Mouse (Mus musculus) MEL (cell line): ENCODE measurements at regions not wholly inside any gene's neighbourhood (a gene's known extent, or its start where the extent isn't known, plus 50 kb on each side); places are given as distances from the start of the nearest gene placed in this dataset.
A peak's percentile ranks its signal among the peaks of the same experiment; 100 is the strongest.

ENCODE experiments used
- DNase-seq: peaks from one replicate; pipeline ENCODE4 v3.0.0; 2011; ENCODE audit warnings: low read depth, low spot score
- H3K27ac ChIP-seq: 2 replicates; pipeline ENCODE4 v1.5.1; 2012; ENCODE audit warnings: low read depth, mild to moderate bottlenecking, control low read depth, low read length, moderate library complexity; ENCODE audit not compliant: control insufficient read depth
- H3K27me3 ChIP-seq, 2 experiments: fragments of 150-350 bp in 1 of 2; sonication (generic) in 1 of 2; 2 replicates each; pipeline ENCODE4 v1.6.1; 2012; ENCODE audit warnings: low read length in 2 of 2, mild to moderate bottlenecking in 2 of 2, improper control_type of control experiment in 1 of 2, moderate library complexity in 1 of 2; ENCODE audit not compliant: insufficient read depth in 2 of 2, control insufficient read depth in 1 of 2
- H3K36me3 ChIP-seq, 2 experiments: 2 replicates each; pipeline ENCODE4 v1.6.1; 2012 to 2014; ENCODE audit warnings: low read length in 2 of 2, improper control_type of control experiment in 1 of 2, inconsistent platforms in 1 of 2, mild to moderate bottlenecking in 1 of 2; ENCODE audit not compliant: insufficient read depth in 2 of 2, control insufficient read depth in 1 of 2
- H3K4me1 ChIP-seq, 2 experiments: fragments of 150-350 bp in 1 of 2; sonication (generic) in 1 of 2; 2 replicates each; pipeline ENCODE4 v1.6.1; 2012; ENCODE audit warnings: low read length in 2 of 2, improper control_type of control experiment in 1 of 2, mild to moderate bottlenecking in 1 of 2; ENCODE audit not compliant: insufficient read depth in 2 of 2, control insufficient read depth in 1 of 2
- H3K4me3 ChIP-seq, 2 experiments: fragments of 150-350 bp in 1 of 2; sonication (generic) in 1 of 2; 2 replicates each; pipeline ENCODE4 v1.5.1; 2012; ENCODE audit warnings: low read depth in 2 of 2, low read length in 2 of 2, mild to moderate bottlenecking in 2 of 2, moderate library complexity in 2 of 2, control low read depth in 1 of 2, improper control_type of control experiment in 1 of 2; ENCODE audit not compliant: control insufficient read depth in 1 of 2, insufficient read depth in 1 of 2
- H3K79me2 ChIP-seq: 2 replicates; pipeline ENCODE4 v1.6.1; 2012; ENCODE audit warnings: mild to moderate bottlenecking, low read length, moderate library complexity; ENCODE audit not compliant: control insufficient read depth, poor library complexity, insufficient read depth
- H3K9ac ChIP-seq: 2 replicates; pipeline ENCODE4 v1.6.1; 2012; ENCODE audit warnings: low read depth, mild to moderate bottlenecking, control low read depth, low read length, moderate library complexity; ENCODE audit not compliant: control insufficient read depth, poor library complexity, severe bottlenecking
- H3K9me3 ChIP-seq: fragments of 150-350 bp; sonication (generic); replicated peaks from 2 replicates; pipeline ENCODE4 v1.6.1; 2012; ENCODE audit warnings: mild to moderate bottlenecking, low read length, improper control_type of control experiment, moderate library complexity; ENCODE audit not compliant: insufficient read depth
- BHLHE40 ChIP-seq: IDR thresholded peaks from 2 replicates; pipeline ENCODE4 v1.6.1; 2012; ENCODE audit warnings: low read depth, mild to moderate bottlenecking, inconsistent platforms, low read length, improper control_type of control experiment, borderline replicate concordance
- CHD1 ChIP-seq: IDR thresholded peaks from 2 replicates; pipeline ENCODE4 v1.6.1; 2012; ENCODE audit warnings: low read depth, mild to moderate bottlenecking, inconsistent platforms, low read length, improper control_type of control experiment
- CHD2 ChIP-seq: IDR thresholded peaks from 2 replicates; pipeline ENCODE4 v1.6.1; 2011; ENCODE audit warnings: low read length, improper control_type of control experiment
- CTCF ChIP-seq, 3 experiments: IDR thresholded peaks in 2 of 3; conservative IDR thresholded peaks in 1 of 3; 2 replicates each; pipeline ENCODE4 v1.5.1; 2011 to 2012; ENCODE audit warnings: low read length in 3 of 3, low read depth in 2 of 3, mild to moderate bottlenecking in 2 of 3, improper control_type of control experiment in 1 of 3, inconsistent platforms in 1 of 3, mixed read lengths in 1 of 3, moderate library complexity in 1 of 3; ENCODE audit not compliant: control insufficient read depth in 1 of 3, insufficient read depth in 1 of 3, poor library complexity in 1 of 3, severe bottlenecking in 1 of 3
- ELF1 ChIP-seq: IDR thresholded peaks from 2 replicates; pipeline ENCODE4 v1.6.1; 2014; ENCODE audit warnings: low read depth, mild to moderate bottlenecking, inconsistent platforms, low read length, improper control_type of control experiment, moderate library complexity
- EP300 ChIP-seq, 2 experiments: IDR thresholded peaks; 2 replicates each; pipeline ENCODE4 v1.6.1; 2011; ENCODE audit warnings: improper control_type of control experiment in 2 of 2, low read length in 2 of 2, low read depth in 1 of 2, mild to moderate bottlenecking in 1 of 2
- ETS1 ChIP-seq: IDR thresholded peaks from 2 replicates; pipeline ENCODE4 v1.6.1; 2012; ENCODE audit warnings: low read depth, mild to moderate bottlenecking, inconsistent platforms, low read length, improper control_type of control experiment, moderate library complexity
- GABPA ChIP-seq: IDR thresholded peaks from 2 replicates; pipeline ENCODE4 v1.6.1; 2012; ENCODE audit warnings: low read depth, mild to moderate bottlenecking, inconsistent platforms, low read length, improper control_type of control experiment, moderate library complexity
- GATA1 ChIP-seq: IDR thresholded peaks from 2 replicates; pipeline ENCODE4 v1.6.1; 2011; ENCODE audit warnings: low read depth, low read length, improper control_type of control experiment
- JUND ChIP-seq: IDR thresholded peaks from 2 replicates; pipeline ENCODE4 v1.6.1; 2011; ENCODE audit warnings: low read depth, mild to moderate bottlenecking, improper control_type of control experiment, low read length
- MEF2A ChIP-seq: IDR thresholded peaks from 2 replicates; pipeline ENCODE4 v1.6.1; 2014; ENCODE audit warnings: low read depth, mild to moderate bottlenecking, inconsistent platforms, low read length, improper control_type of control experiment; ENCODE audit not compliant: poor library complexity, insufficient replicate concordance, severe bottlenecking; ENCODE audit errors: extremely low read depth
- MXI1 ChIP-seq: IDR thresholded peaks from 2 replicates; pipeline ENCODE4 v1.6.1; 2011; ENCODE audit warnings: mild to moderate bottlenecking, low read depth, low read length, improper control_type of control experiment
- NELFE ChIP-seq: IDR thresholded peaks from 2 replicates; pipeline ENCODE4 v1.6.1; 2011; ENCODE audit warnings: low read depth, low read length, improper control_type of control experiment
- NRF1 ChIP-seq: IDR thresholded peaks from 2 replicates; pipeline ENCODE4 v1.6.1; 2014; ENCODE audit warnings: low read depth, mild to moderate bottlenecking, inconsistent platforms, low read length, improper control_type of control experiment, moderate library complexity; ENCODE audit not compliant: poor library complexity, insufficient read depth, severe bottlenecking
- POLR2A ChIP-seq, 2 experiments: IDR thresholded peaks; 2 replicates each; pipeline ENCODE4 v1.6.1; 2011 to 2012; ENCODE audit warnings: low read length in 2 of 2, mild to moderate bottlenecking in 2 of 2, control low read depth in 1 of 2, improper control_type of control experiment in 1 of 2, low read depth in 1 of 2, moderate library complexity in 1 of 2; ENCODE audit not compliant: control insufficient read depth in 1 of 2, insufficient read depth in 1 of 2, poor library complexity in 1 of 2
- RAD21 ChIP-seq: IDR thresholded peaks from 2 replicates; pipeline ENCODE4 v1.6.1; 2011; ENCODE audit warnings: mild to moderate bottlenecking, low read depth, low read length, improper control_type of control experiment
- SIN3A ChIP-seq: IDR thresholded peaks from 2 replicates; pipeline ENCODE4 v1.6.1; 2012; ENCODE audit warnings: low read length, improper control_type of control experiment, inconsistent platforms
- SMC3 ChIP-seq: IDR thresholded peaks from 2 replicates; pipeline ENCODE4 v1.6.1; 2011; ENCODE audit warnings: low read depth, low read length, improper control_type of control experiment
- TAL1 ChIP-seq: IDR thresholded peaks from 2 replicates; pipeline ENCODE4 v1.6.1; 2012; ENCODE audit warnings: mild to moderate bottlenecking, inconsistent platforms, low read length, moderate library complexity, mixed read lengths
- TCF12 ChIP-seq: IDR thresholded peaks from 2 replicates; pipeline ENCODE4 v1.6.1; 2014; ENCODE audit warnings: low read depth, mild to moderate bottlenecking, inconsistent platforms, low read length, improper control_type of control experiment, moderate library complexity
- ZKSCAN1 ChIP-seq: IDR thresholded peaks from 2 replicates; pipeline ENCODE4 v1.6.1; 2012; ENCODE audit warnings: low read depth, mild to moderate bottlenecking, inconsistent platforms, low read length, improper control_type of control experiment, moderate library complexity
- ZMIZ1 ChIP-seq: IDR thresholded peaks from 2 replicates; pipeline ENCODE4 v1.6.1; 2012; ENCODE audit warnings: low read depth, mild to moderate bottlenecking, inconsistent platforms, low read length, improper control_type of control experiment, moderate library complexity

- DNase-seq, result no peak
- Histone ChIP-seq H3K27ac (no peak overlapping the region), H3K9me3 (no peaks in the 10 kb centered on the region), H3K36me3 (no peaks in the 10 kb centered on the region), H3K27me3 (no peaks in the 10 kb centered on the region), H3K79me2 (no peaks in the 10 kb centered on the region), H3K4me3 (no peak overlapping the region), H3K9ac (no peak overlapping the region), H3K4me1 (peaks cover 0 to 3% of the 10 kb centered on the region in 2 experiments; a peak in 2 of 4 replicates)
- no peak for TF ChIP-seq MEF2A
Measured at GRCm38 (mm10) chr4:55292701-55293100, 57.1 kb upstream of the Rad23b start.

GRCm38 (mm10) chr4:55293347-55294079 is 56.3 kb upstream of the Rad23b start:
- Histone ChIP-seq H3K27ac (no peak overlapping the region), H3K4me1 (peaks cover 0 to 3% of the 10 kb centered on the region in 2 experiments; a peak in 2 of 4 replicates)
- TF ChIP-seq ZMIZ1, result no peak
- TF ChIP-seq GABPA, result no peak
- no peak for TF ChIP-seq NELFE
- no peak for TF ChIP-seq ZKSCAN1
- TF ChIP-seq CHD2, result no peak
- no peak for TF ChIP-seq POLR2A (IDR thresholded peaks at IDR 0.05; ENCODE audit: control insufficient read depth in 1 of 2, insufficient read depth in 1 of 2, low read depth in 1 of 2, low read length in 2 of 2, poor library complexity in 1 of 2)
- no peak for TF ChIP-seq BHLHE40
- 0 out of 2 replicates have a peak, but pooled peaks have one; percentile 47 for TF ChIP-seq GATA1
- no peak for TF ChIP-seq NRF1
- no peak for TF ChIP-seq CTCF (IDR thresholded peaks at IDR 0.05 in 2 of 3, conservative IDR thresholded peaks at IDR 0.05 in 1 of 3; ENCODE audit: control insufficient read depth in 1 of 3, insufficient read depth in 1 of 3, low read depth in 2 of 3, low read length in 3 of 3, poor library complexity in 1 of 3, severe bottlenecking in 1 of 3)
- TF ChIP-seq CHD1, result no peak
- no peak for TF ChIP-seq SIN3A
- peak; percentile 34 to 46 for TF ChIP-seq EP300 (IDR thresholded peaks at IDR 0.05; ENCODE audit: low read depth in 1 of 2, low read length in 2 of 2)
- no peak for TF ChIP-seq ELF1
- no peak for TF ChIP-seq SMC3
- TF ChIP-seq RAD21, result no peak
- TF ChIP-seq ETS1, result no peak
- TF ChIP-seq TAL1, result no peak
- TF ChIP-seq JUND, result no peak
- peak; percentile 52; the same call in 1 of the 2 replicates for TF ChIP-seq TCF12
- no peak for TF ChIP-seq MXI1
- TF ChIP-seq, all 39 proteins: peak for 3

More at GRCm38 (mm10) chr4:55293347-55294079, 56.3 kb upstream of the Rad23b start:
- H3K36me3 ChIP-seq, result no peaks in the 10 kb centered on the region
- no peaks in the 10 kb centered on the region for H3K27me3 ChIP-seq
- no peak overlapping the region for H3K9ac ChIP-seq
- peak; percentile 39 for DNase-seq
- no peaks in the 10 kb centered on the region for H3K9me3 ChIP-seq
- H3K79me2 ChIP-seq, result no peaks in the 10 kb centered on the region
- no peak overlapping the region for H3K4me3 ChIP-seq
